Mouse (Mus musculus): ENCODE measurements around the gene Pawr.

Gene Pawr

DNA sequence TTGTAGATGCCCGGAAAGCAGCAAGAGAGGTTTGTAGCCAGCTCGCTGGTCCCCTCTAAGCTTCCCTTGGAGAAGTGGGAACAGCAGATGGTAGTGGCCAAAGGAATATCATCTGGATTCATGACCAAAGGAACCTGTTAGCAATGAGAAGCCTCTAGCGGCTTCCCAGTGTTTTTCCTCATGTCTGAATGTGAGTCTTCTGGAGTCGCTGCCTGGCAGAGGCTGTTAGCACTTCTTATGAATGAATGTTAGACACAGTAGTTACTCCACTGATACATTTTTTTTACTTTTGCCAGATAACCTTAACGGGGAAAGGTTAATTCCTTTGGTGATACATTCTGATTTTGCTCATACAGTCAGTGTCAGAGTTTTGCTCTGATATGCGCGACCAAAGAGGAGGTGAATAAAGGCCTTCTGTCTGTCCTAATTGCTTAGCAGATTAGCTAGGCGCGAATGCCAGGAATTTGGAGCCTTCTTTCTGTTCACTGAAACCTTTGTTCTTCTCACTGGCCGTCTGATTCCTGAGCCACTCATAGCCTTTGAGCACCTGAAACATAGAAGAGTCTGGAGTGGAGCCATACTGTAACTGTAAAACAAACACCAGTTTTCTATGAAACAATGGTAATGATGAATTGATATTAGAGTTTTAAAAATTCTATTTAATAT is 22.9 kb downstream of the Pawr start:
- no peak for DNase-seq (ENCODE audit: low read depth, low spot score)

DNA sequence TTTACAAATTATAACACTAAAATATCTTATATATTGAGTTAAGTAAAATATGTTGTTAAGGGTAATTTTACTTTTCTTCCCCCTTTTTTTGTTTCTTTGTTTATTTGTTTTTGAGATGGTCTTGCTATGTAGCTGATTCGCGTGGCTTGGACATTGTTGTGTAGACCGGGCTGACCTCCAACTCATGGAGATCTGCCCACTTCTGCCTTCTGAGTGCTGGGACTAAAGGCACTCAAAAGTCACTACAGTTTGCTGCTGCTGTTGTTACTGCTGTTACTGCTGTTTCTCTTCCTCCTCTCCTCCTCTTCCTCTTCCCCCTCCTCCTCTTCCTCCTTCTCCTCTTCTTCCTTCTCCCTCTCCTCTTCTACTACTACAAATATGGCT is 23.5 kb downstream of the Pawr start:
- no peak for DNase-seq (ENCODE audit: low read depth, low spot score)

DNA sequence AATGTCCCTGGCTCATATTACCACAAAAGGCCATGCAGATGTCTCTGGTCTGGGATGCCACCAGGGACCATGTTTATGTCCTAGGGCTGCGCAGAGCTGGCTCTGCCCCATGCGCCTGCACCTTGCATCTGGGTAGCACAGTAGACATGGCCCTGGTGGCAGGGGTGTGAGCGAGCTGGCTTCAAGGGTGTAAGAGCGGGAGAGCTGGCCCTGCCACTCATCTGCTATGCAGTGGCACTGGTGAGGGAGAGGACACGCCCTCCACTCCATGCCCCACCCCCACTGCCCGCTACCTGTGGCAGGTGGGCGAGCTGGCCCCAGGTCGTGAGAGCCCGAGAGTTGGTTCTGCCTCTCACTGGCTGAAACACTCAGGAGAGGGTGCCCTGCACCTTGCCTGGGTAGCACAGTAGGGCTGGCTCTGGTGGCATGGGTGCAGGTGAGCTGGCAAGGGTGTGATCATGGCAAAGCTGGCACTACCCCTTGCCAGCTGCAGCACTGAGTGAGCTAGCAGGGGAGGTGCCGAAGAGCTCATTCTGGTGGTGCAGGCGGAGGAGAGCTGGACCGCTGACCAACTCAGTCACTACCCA is 24.8 kb downstream of the Pawr start:
- no peak for DNase-seq (ENCODE audit: low read depth, low spot score)

DNA sequence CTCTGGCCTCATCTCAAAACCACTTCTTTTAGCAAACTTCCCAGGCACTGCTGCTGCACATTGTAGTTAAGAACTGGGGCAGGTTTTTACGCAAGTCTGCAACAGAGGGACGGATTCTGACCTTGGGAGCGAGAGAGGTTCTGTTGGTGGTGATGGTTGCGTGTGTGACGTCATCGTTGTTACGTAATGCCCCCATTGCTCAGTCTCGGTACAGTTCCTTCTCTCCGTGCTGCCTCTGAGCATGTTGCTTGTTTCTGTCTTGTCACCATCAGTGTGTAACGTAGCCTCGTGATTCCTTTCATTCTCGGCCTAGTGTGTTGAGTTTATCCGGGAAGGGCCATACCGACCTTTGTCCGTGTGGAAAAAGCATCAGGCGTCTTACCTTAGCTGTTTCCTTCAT is 28.1 kb downstream of the Pawr start:
- DNase-seq (ENCODE audit: low read depth, low spot score), result no peak

DNA sequence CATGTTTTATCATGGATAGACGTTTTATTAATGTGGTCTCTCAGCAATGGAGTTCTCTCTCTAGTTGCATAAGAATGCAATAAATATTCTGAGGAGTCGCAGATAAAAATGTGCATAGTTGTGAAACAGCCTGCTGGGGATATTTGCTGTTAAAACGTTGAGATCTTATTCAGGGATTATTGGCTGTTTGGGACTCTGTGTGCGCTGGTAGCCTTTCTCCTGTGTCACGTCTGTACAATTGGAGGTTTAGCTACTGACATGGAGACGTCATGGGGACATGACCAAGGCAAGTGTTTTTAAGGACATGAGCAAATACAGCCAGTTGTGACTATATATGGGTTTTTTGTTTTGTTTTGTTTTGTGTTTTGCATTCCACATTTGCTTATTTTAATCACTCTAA is 28.9 kb downstream of the Pawr start:
- DNase-seq (ENCODE audit: low read depth, low spot score), result no peak

DNA sequence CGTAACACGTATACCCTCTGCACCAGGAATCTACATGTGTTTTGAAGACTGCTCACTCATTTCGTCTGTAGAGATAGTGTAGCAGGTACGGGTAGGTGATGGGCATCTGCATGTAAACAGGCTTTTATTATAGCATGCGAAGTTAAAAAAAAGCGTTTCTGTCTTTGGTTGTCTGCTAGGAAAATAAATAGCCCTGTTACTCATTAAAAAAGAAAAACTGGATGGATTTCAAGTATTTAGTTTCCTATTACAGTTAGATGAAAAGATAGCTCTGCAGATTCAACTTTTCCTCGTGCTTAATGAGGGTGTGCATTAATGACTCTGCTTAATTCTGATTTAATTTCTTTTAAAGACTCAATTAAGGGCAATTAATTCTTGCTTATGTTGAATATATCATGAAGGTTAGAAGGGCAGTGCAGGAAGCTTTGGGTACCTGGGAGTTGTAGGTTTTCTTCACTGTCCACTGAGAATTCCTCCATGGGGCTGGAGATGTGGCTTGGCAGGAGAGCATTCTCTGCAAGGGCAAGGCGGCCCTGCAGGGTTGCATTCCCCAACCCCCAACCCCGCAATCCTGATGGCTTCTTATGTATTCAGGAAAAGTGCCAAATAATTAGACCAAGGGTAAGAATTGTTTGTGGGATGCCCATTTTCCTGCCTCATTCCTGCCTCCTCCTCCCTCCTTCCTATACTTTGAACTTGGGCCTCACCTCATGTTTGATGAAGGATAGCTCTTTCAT is 29.7 kb downstream of the Pawr start:
- DNase-seq (ENCODE audit: low read depth, low spot score), result no peak

DNA sequence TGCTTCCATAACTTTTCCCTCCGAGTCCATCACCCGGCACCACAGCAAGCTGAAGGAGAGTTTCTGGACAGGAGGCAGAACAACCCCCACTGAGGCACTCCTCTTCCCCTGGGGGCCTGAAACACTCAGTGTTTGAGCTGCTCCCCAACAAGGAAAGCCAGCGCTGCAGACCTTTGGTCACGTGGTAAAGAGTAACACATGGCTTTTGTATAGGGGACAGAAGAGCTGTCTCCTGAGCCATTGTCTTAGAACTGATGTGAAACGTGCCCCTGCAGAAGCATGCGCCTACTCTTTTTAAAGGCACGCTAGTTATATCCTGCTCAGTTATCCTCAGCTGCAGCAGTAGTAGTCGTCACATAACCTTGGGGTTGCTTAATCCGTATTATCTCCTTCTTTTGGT is 32.0 kb downstream of the Pawr start:
- no peak for DNase-seq (ENCODE audit: low read depth, low spot score)

DNA sequence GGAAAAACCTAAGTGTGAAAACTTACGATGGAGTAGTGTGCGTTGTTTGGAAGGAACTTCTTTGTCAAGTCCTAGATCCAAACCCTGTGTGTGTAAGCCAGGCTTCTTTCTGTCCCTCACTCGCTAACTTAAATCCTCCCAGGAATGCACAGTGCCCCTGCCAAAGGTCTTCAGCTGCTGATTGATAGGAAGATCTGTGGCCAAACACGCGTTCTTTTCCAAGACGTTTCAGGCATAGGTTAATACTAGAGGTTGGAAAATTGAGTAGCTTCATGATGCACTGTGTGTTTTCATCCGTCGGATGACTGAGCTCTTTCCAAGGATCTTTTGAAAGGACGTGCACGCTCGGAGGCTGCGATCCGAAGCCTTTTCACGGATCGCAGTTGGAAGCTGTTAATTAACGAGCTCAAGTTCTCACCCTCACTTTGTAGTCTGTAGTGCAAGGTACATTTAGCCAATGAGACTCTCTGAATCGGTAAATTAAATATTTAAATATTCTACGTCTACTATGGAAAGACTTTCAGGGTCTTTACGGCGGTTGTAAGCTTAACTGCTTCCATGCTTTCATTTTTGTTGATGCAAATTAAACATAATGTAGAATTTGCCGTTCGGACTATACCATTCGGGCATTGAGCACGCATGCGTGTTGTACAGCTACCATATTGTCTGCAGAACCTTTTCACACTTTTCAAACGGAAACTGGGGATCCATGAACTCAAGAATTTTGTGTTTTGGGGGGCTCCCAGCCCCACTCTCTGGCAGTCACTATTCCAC is 33.2 kb downstream of the Pawr start:
- no peak for DNase-seq (ENCODE audit: low read depth, low spot score)

DNA sequence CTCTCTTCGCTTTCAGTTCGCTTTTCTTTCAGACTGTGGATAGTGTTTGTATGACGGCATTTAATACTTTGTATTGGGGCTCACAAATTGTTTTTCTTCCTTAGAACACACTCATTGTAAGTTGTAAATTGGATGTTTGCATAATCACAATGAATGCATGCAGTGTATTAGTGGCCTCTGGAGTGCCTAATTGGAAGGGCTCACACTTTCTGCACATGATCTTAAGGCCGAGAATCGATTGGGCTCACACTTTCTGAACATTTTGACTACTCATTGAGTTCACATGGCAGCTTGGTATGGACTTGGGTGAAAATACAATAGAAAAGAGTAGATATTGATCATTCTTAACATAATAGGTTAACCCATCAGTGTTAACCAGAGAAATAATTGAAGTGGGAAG is 34.3 kb downstream of the Pawr start:
- DNase-seq (ENCODE audit: low read depth, low spot score), result no peak

DNA sequence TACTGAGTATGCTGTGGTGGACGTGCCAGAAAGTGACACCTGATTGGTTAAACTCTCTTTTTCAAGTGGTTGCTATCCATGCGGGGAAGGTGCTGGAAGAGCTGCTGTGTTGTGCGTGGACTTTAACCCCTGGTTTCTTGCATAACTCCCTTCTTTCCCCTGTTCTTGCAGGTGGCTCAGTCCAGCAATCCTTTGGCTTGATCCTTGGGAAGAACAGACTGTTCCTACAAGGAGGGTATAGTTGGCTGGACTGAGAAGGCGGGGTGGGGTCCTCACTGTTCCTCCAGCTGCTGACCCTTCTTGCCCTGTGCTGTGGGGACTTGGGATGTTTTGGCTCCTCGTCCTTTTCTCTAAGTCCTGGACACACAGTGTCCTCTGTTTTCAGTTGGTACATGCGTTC is 36.4 kb downstream of the Pawr start:
- no peak for DNase-seq (ENCODE audit: low read depth, low spot score)

DNA sequence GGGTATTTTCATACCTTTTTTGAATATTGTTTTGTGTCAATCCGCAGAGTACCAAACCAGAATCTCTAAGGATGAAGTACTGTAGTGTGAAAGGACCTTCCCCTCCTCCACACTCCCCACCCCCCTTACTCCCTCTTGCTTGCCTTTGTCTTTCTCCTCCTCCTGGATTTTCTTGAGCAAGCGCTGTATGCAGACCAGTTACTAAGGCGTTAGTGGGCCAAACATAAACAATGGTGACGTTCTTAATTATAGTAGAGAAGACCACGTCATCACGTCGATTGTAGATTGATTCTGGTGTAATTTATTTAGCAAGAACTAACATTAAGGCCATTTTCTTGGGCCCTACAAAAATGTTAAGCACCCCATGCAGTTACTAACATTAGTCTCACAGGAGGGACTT is 40.3 kb downstream of the Pawr start:
- no peak for DNase-seq (ENCODE audit: low read depth, low spot score)

DNA sequence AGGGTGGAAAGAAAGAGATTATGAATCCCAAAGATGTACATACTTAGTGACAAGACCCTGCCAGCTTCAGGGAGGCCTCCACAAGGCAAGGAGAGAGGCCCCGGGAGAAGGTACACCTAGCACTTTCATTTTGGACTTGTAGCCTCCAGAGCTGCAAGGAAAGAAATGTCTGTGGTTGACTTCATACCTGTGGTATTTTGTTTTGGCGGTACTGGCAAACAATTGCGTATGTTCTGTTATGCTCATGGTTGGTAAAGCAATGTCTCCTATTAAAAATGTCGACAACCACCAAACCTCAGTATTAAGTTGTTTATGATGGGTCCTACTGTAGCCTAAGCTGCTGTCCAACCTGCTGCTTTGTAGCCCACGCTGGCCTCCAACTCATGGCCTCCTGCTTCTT is 40.9 kb downstream of the Pawr start:
- DNase-seq (ENCODE audit: low read depth, low spot score), result no peak

DNA sequence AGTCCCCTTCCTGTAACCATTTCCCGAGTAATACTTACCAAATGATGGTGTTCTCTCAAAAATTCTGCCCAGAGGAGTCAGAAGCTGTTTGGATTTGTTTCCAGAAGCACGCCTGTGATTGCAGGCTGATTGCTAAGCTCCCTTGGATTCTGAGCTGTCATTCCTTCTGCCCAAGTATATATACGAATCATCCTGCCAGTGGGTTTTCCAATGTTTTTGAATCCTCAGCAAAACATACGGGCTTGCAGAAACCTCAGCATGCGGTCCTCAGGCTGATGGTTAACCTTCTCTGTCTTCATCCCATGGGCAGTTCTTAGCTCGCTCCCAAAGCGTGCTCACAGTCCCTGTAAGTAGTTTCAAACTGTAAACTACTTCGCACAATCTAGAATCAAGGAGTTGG is 43.9 kb downstream of the Pawr start:
- no peak for DNase-seq (ENCODE audit: low read depth, low spot score)

DNA sequence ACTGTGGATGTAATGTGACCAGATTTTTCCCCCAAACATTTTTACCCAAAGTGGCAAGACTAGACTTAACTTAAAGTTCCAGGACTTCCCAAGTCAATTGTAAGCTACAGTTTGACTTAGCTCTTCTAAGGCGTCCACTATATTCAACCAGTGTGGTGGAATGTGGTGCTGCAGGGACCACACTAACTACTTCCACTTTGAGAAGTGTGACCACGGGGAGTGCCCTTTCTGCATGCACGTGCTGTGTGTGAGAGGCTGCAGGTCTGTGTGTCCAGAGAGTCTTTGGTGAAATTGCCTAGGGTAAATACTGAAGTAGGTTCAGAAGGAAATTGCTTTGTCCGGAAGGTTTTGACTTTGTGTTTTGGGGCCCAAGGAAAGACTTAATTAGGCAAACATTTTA is 44.4 kb downstream of the Pawr start:
- no peak for DNase-seq (ENCODE audit: low read depth, low spot score)

DNA sequence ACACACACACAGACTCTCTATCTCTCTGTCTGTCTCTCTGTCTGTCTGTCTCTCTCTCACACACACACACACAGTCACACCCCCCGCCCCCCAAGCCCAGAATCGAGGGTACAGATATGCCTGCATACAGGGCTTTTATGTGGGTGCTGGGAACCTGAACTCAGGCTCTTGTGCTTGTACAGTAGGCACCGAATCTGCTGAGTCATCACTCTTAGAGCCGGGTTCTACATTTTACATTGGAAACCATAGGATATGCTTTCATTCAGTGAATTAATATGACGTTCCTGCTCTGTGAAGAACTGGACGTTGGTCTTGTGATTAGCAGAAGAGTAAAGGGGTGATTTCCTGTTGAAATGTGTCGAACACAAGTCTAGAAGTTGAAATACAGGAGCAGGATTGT is 45.4 kb downstream of the Pawr start:
- DNase-seq (ENCODE audit: low read depth, low spot score), result no peak

DNA sequence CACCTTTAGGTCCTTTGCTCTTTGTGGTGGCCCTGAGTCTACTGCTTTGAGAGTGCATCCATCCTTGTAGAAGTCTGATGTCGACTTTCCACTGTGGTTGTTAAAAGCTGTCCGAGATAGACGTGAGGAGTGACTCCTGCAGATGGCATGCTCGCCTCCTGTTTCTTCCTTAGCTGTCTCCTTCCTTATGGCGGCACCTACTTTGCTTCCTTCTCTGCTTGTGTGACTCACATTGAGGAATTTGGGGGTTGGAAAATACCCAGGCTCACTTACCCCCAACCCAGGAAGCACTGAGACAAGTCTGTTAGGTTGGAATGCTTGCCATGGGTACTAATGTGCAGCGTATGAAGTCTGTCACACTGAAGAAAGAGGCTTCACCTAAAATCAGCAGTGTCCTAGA is 46.1 kb downstream of the Pawr start:
- DNase-seq (ENCODE audit: low read depth, low spot score), result no peak

DNA sequence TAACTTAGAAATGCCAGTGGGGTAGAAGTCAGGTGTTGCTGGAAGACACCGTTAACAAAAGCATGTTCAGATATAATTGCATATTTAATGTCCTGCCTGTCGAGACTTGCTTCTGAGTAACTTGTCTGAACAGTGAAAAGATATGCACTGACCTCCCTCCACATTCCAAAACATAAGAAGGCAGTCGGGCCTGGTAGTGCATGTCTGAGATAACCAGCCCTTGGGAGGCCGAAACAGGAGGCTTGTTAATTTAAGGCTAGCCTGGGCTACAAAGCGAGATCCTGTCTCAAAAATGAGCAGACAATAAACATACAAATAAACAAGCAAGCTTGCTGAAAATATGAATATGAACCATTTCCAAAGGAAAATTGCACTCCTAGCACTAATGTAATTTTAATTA is 46.6 kb downstream of the Pawr start:
- no peak for DNase-seq (ENCODE audit: low read depth, low spot score)

DNA sequence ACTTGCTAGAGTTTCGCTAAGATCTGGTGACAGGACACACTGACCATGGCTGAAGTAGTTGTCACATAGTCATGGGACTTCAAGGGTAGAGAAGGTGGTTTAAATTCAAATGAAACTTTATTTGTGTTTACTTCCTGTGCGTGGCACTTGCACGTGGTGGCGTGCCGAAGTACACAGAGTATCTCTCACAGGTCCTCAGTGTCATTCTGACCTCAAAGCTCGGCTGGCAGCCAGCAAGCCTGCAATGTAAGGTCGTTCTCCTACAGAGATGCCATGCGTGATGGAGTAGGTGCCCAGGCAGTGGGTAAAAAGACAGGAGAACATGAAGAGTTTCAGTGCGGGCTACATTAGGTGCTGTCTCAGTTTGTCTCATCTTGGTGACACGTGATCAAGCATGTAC is 48.8 kb downstream of the Pawr start:
- no peak for DNase-seq (ENCODE audit: low read depth, low spot score)

DNA sequence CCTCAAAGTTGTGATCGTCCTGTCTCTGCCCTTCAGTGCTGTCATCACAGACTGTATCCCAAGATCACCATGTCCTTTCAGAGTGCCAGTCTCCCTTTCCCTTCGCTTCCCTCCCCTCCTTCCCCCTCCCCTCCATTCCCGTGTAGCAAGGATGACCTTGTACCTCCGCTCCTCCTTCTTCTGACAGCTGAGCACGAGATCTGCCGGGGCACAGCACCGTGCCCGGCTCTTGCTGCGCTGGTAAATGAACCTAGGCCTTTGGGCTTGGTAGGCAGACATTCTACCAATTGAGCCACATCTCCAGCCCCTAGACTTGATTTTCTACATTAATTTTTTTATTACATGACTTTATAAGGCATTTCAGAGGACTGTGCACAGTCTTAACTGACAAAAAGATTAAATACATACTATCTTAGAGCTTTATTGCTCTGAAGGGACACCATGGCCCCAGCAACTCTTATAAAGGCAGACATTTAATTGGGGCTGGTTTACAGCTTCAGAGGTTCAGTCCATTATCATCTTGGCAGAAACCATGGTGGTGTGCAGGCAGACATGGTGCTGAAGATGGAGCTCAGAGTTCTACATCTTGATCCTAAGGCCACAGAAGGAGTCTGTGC is 52.3 kb downstream of the Pawr start:
- DNase-seq (ENCODE audit: low read depth, low spot score), result no peak

DNA sequence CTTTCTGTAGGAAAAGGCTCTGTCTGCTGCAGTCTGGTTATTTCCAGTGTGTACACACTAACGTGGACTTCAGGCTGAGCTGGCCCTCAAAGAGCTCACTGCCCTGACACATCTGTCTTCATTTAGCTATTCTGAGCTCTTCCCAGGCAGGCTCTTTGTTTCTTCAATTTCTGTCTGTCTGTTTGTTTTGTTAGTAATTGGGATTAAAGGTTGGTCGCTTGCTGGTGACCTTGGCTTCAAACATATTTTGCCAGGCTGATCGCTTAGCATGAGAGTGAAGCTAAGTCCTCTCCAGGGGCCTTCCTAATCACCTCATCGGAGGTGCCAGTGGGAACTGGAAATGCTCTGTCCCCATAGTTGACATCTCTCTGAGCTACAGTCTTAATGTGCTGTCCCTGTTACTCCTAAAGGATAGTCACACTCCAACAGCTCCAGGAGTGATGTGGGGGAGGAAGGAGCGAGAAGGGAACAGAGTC is 53.6 kb downstream of the Pawr start:
- DNase-seq (ENCODE audit: low read depth, low spot score), result no peak

DNA sequence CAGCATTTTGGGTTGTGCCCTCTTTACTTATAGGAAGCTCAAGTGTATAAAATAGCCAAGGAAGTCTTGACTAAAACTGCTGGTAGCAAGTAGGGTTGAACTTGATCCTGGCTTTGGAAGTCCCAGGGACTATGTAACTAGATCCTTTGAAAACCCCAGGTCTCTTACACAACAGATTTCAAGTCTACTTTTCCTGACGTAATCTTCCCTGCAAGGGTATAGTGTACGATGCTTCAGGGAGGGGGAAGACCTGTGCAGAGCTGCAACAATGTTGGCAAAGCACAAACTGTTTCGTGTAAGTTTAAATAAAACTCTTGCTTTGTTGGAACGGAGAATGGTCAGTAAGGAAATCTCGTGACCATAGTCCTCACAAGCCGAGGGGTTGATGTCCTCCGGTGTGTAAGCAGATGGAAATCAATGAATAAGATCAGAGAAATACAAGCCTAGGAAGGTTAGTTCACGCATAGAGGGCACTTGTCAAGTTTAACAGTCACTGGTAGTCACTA is 56.5 kb downstream of the Pawr start:
- no peak for DNase-seq (ENCODE audit: low read depth, low spot score)

Data from skeletal muscle tissue, adult 2 months (tissue).